Mouse (Mus musculus) heart, embryonic 14.5 days (tissue): Measurements from ENCODE around the gene Golga2. TPM values are rescaled to one million over a fixed set of nuclear protein-coding genes. Genes with fewer than 3 reads are reported as not detected.
"Not testable (repeated sequence)": the region's sequence is repeated elsewhere in the genome, so short reads cannot be mapped to it uniquely, and the experiment has no call there.

ENCODE experiments used
- ATAC-seq: fragments of 200-750 bp; cut with Nextera tagmentation; 2 replicates; pipeline ENCODE4 v1.8.0; 2017; ENCODE audit warnings: low read depth, moderate TSS enrichment; ENCODE audit not compliant: insufficient number of reproducible peaks, insufficient read depth, low FRiP score
- H3K27ac ChIP-seq, 2 experiments: fragments of 200-500 bp in 1 of 2; fragments of 300-500 bp in 1 of 2; sonication (generic) in 1 of 2; replicated peaks in 1 of 2; 2 replicates each; pipeline ENCODE4 v1.5.1; 2012 to 2014; ENCODE audit warnings: low read depth in 2 of 2, low read length in 2 of 2, control low read depth in 1 of 2, mild to moderate bottlenecking in 1 of 2, mixed read lengths in 1 of 2; ENCODE audit not compliant: control insufficient read depth in 1 of 2, insufficient read depth in 1 of 2
- H3K27me3 ChIP-seq: fragments of 300-500 bp; sonication (generic); 2 replicates; pipeline ENCODE4 v1.6.1; 2014; ENCODE audit warnings: mild to moderate bottlenecking, low read length, control low read depth; ENCODE audit not compliant: control insufficient read depth, insufficient read depth
- H3K36me3 ChIP-seq: fragments of 300-500 bp; sonication (generic); 2 replicates; pipeline ENCODE4 v1.6.1; 2014; ENCODE audit warnings: mild to moderate bottlenecking, control low read depth, low read length, mixed read lengths; ENCODE audit not compliant: control insufficient read depth, insufficient read depth
- H3K4me1 ChIP-seq, 2 experiments: fragments of 200-500 bp in 1 of 2; fragments of 300-500 bp in 1 of 2; sonication (generic) in 1 of 2; 2 replicates each; pipeline ENCODE4 v1.6.1; 2012 to 2014; ENCODE audit warnings: low read length in 2 of 2, control low read depth in 1 of 2, mixed read lengths in 1 of 2; ENCODE audit not compliant: control insufficient read depth in 2 of 2, insufficient read depth in 2 of 2
- H3K4me2 ChIP-seq: fragments of 300-500 bp; sonication (generic); 2 replicates; pipeline ENCODE4 v1.6.1; 2014; ENCODE audit warnings: mild to moderate bottlenecking, low read length
- H3K4me3 ChIP-seq, 2 experiments: fragments of 200-500 bp in 1 of 2; fragments of 300-500 bp in 1 of 2; sonication (generic) in 1 of 2; 2 replicates each; pipeline ENCODE4 v1.5.1; 2012 to 2014; ENCODE audit warnings: low read length in 2 of 2, mild to moderate bottlenecking in 2 of 2, control low read depth in 1 of 2, low read depth in 1 of 2, moderate library complexity in 1 of 2; ENCODE audit not compliant: control insufficient read depth in 1 of 2, insufficient read depth in 1 of 2
- H3K9ac ChIP-seq: fragments of 300-500 bp; sonication (generic); 2 replicates; pipeline ENCODE4 v1.6.1; 2014; ENCODE audit warnings: mild to moderate bottlenecking, low read length
- H3K9me3 ChIP-seq: fragments of 300-500 bp; sonication (generic); 2 replicates; pipeline ENCODE4 v1.6.1; 2016; ENCODE audit warnings: low read length, control low read depth; ENCODE audit not compliant: control insufficient read depth
- WGBS: fragments of 180-500 bp; shearing (Covaris S2); extraction: QIAGEN DNeasy Blood & Tissue Kit; methylation state at CpG from one replicate; pipeline ENCODE4 v1.1.7; 2014; 5-methylcytosine and 5-hydroxymethylcytosine counted together
- polyA plus RNA-seq: library from polyadenylated mRNA; unstranded; fragments of >200 nt; fragmentation: Nextera tagmentation; extraction: Ambion mirVana; gene quantifications from 2 replicates; pipeline ENCODE4 v1.2.1, GENCODE M21; 2014

Gene Golga2
- polyA plus RNA-seq, 1 experiment from 2014 or later, result 22.6 TPM

- H3K27ac ChIP-seq, result peak overlapping the region in 1 of 2 experiments; percentile 28; a peak in 1 of 4 replicates
Measured at GRCm38 (mm10) chr2:32294348-32294747, 7.2 kb downstream of the Golga2 start.

GRCm38 (mm10) chr2:32295285-32295684 lies 8.1 kb downstream of the Golga2 start:
- H3K36me3 ChIP-seq, result peaks cover 75% of the 10 kb centered on the region
- H3K9me3 ChIP-seq, result no peaks in the 10 kb centered on the region
- no peak for ATAC-seq
- H3K9ac ChIP-seq, result no peak overlapping the region
- no peak overlapping the region for H3K27ac ChIP-seq
- 88% methylated on average over 3 of the region's 3 CpGs for WGBS
- no peaks in the 10 kb centered on the region for H3K27me3 ChIP-seq
- no peak overlapping the region for H3K4me2 ChIP-seq
- no peak overlapping the region for H3K4me3 ChIP-seq
- peaks cover 3 to 15% of the 10 kb centered on the region in 2 experiments; a peak in 3 of 4 replicates for H3K4me1 ChIP-seq

More at GRCm38 (mm10) chr2:32294348-32294747, 7.2 kb downstream of the Golga2 start:
- no peak overlapping the region for H3K4me3 ChIP-seq
- ATAC-seq, result no peak
- H3K36me3 ChIP-seq, result peaks cover 66% of the 10 kb centered on the region
- H3K9me3 ChIP-seq, result no peaks in the 10 kb centered on the region
- peaks cover 3 to 18% of the 10 kb centered on the region in 2 experiments; a peak in 3 of 4 replicates for H3K4me1 ChIP-seq
- H3K27me3 ChIP-seq, result no peaks in the 10 kb centered on the region
- H3K9ac ChIP-seq, result peak overlapping the region; percentile 34; the same call in 1 of the 2 replicates
- 60% methylated on average over 8 of the region's 8 CpGs for WGBS
- no peak overlapping the region for H3K4me2 ChIP-seq

- H3K27me3 ChIP-seq, H3K4me3 ChIP-seq, H3K4me2 ChIP-seq, H3K9me3 ChIP-seq, H3K27ac ChIP-seq, ATAC-seq, H3K9ac ChIP-seq: not testable (repeated sequence)
- Histone ChIP-seq H3K4me1 (peaks cover 3 to 15% of the 10 kb centered on the region in 2 experiments; a peak in 3 of 4 replicates), H3K36me3 (peaks cover 80% of the 10 kb centered on the region)
- 82% methylated on average over 2 of the region's 2 CpGs for WGBS
Measured at GRCm38 (mm10) chr2:32295842-32296241, 8.7 kb downstream of the Golga2 start.

GRCm38 (mm10) chr2:32299469-32299868 lies 12.3 kb downstream of the Golga2 start:
- peaks cover 89% of the 10 kb centered on the region for H3K36me3 ChIP-seq
- no peaks in the 10 kb centered on the region for H3K27me3 ChIP-seq
- WGBS, result 87% methylated on average over 4 of the region's 4 CpGs
- no peak for ATAC-seq
- H3K9ac ChIP-seq, result no peak overlapping the region
- H3K4me1 ChIP-seq, result peaks cover 0 to 3% of the 10 kb centered on the region in 2 experiments; a peak in 2 of 4 replicates
- H3K4me3 ChIP-seq, result no peak overlapping the region
- H3K27ac ChIP-seq, result no peak overlapping the region
- no peak overlapping the region for H3K4me2 ChIP-seq
- no peaks in the 10 kb centered on the region for H3K9me3 ChIP-seq

GRCm38 (mm10) chr2:32302952-32303351 lies 15.8 kb downstream of the Golga2 start:
- ATAC-seq, result no peak
- no peaks in the 10 kb centered on the region for H3K9me3 ChIP-seq

GRCm38 (mm10) chr2:32304145-32304832 lies 17.1 kb downstream of the Golga2 start:
- H3K27ac ChIP-seq, result no peak overlapping the region
- 59% methylated on average over 8 of the region's 8 CpGs for WGBS
- H3K4me2 ChIP-seq, result no peak overlapping the region
- no peak overlapping the region for H3K4me3 ChIP-seq
- no peaks in the 10 kb centered on the region for H3K4me1 ChIP-seq
- ATAC-seq, result no peak
- H3K36me3 ChIP-seq, result peaks cover 98% of the 10 kb centered on the region
- no peaks in the 10 kb centered on the region for H3K9me3 ChIP-seq
- H3K9ac ChIP-seq, result no peak overlapping the region
- H3K27me3 ChIP-seq, result no peaks in the 10 kb centered on the region

More at GRCm38 (mm10) chr2:32302952-32303351, 15.8 kb downstream of the Golga2 start:
- Histone ChIP-seq H3K27me3 (no peaks in the 10 kb centered on the region), H3K4me3 (no peak overlapping the region), H3K36me3 (peaks cover 99% of the 10 kb centered on the region), H3K4me1 (no peaks in the 10 kb centered on the region), H3K27ac (no peak overlapping the region), H3K9ac (no peak overlapping the region), H3K4me2 (no peak overlapping the region)
- 91% methylated on average over 10 of the region's 10 CpGs for WGBS

- Histone ChIP-seq H3K4me1 (no peaks in the 10 kb centered on the region), H3K36me3 (peaks cover 84% of the 10 kb centered on the region), H3K9ac (no peak overlapping the region), H3K4me2 (no peak overlapping the region), H3K27me3 (no peaks in the 10 kb centered on the region), H3K9me3 (no peaks in the 10 kb centered on the region), H3K27ac (no peak overlapping the region), H3K4me3 (no peak overlapping the region)
- 90% methylated on average over 5 of the region's 5 CpGs for WGBS
- no peak for ATAC-seq
Measured at GRCm38 (mm10) chr2:32305668-32306067, 18.5 kb downstream of the Golga2 start.
